Mouse (Mus musculus) heart, postnatal 0 days (tissue): ENCODE data around the gene Esr1.

ENCODE experiments used
- CTCF ChIP-seq: IDR thresholded peaks from 2 replicates; pipeline ENCODE4 v1.5.1; 2016; ENCODE audit warnings: antibody characterized with exemption, control low read depth, low read depth
- EP300 ChIP-seq: IDR thresholded peaks from 2 replicates; pipeline ENCODE4 v1.6.1; 2016; ENCODE audit warnings: antibody characterized with exemption, low read depth

DNA sequence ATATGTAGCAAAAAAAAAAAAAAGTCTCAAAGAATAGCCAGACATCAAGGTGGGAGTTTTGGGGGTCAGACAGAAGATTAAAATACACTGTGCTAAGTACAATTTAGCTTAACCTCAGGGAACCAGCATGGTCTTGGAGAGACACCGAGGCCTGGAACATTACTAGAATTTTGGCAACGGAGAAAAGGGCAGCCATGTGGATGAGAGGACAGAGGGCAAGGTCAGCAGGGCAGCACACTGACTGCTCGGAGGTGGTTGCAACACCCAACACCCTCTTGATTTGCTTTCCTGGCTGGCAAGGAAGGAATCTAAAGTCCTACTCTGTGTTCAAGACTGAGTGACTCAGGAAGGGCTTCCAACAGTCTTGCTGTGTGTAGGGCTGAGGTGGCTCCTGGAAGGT is 60.5 kb downstream of the Esr1 start:
- TF ChIP-seq CTCF (no peak), EP300 (no peak)
